Mouse (Mus musculus) limb, embryonic 15.5 days (tissue): ENCODE data around the gene Ifitm5. TPM values are rescaled to one million over a fixed set of nuclear protein-coding genes. Genes with fewer than 3 reads are reported as not detected.
A peak's percentile ranks its signal among the peaks of the same experiment; 100 is the strongest.

Experiments
- ATAC-seq: fragments of 200-750 bp; cut with Nextera tagmentation; 2 replicates; pipeline ENCODE4 v1.8.0; 2017; ENCODE audit warnings: low read depth, moderate TSS enrichment; ENCODE audit not compliant: insufficient number of reproducible peaks, low FRiP score, low TSS enrichment
- H3K27ac ChIP-seq: fragments of 300-500 bp; sonication (generic); 2 replicates; pipeline ENCODE4 v1.5.1; 2015; ENCODE audit warnings: moderate library complexity, mild to moderate bottlenecking, inconsistent platforms
- H3K27me3 ChIP-seq: fragments of 300-500 bp; sonication (generic); 2 replicates; pipeline ENCODE4 v1.6.1; 2015; ENCODE audit warnings: inconsistent platforms
- H3K36me3 ChIP-seq: fragments of 300-500 bp; sonication (generic); 2 replicates; pipeline ENCODE4 v1.6.1; 2015; ENCODE audit warnings: inconsistent platforms
- H3K4me1 ChIP-seq: fragments of 300-500 bp; sonication (generic); 2 replicates; pipeline ENCODE4 v1.6.1; 2015; ENCODE audit warnings: inconsistent platforms
- H3K4me2 ChIP-seq: fragments of 300-500 bp; sonication (generic); 2 replicates; pipeline ENCODE4 v1.6.1; 2015; ENCODE audit warnings: mild to moderate bottlenecking, inconsistent platforms
- H3K4me3 ChIP-seq: fragments of 300-500 bp; sonication (generic); 2 replicates; pipeline ENCODE4 v1.5.1; 2015; ENCODE audit warnings: mild to moderate bottlenecking, inconsistent platforms
- H3K9ac ChIP-seq: fragments of 300-500 bp; sonication (generic); 2 replicates; pipeline ENCODE4 v1.6.1; 2015; ENCODE audit warnings: inconsistent platforms
- H3K9me3 ChIP-seq: fragments of 300-500 bp; sonication (generic); 2 replicates; pipeline ENCODE4 v1.6.1; 2016; ENCODE audit warnings: inconsistent platforms
- WGBS: fragments of 180-500 bp; shearing (Covaris S2); methylation state at CpG from one replicate; pipeline ENCODE4 v1.1.7; 2015; 5-methylcytosine and 5-hydroxymethylcytosine counted together
- polyA plus RNA-seq: library from polyadenylated mRNA; unstranded; fragments of >200 nt; fragmentation: Nextera tagmentation; extraction: Ambion mirVana; gene quantifications from 2 replicates; pipeline ENCODE4 v1.2.1, GENCODE M21; 2015

Gene Ifitm5
- polyA plus RNA-seq, 1 experiment from 2014 or later: 46.1 TPM

DNA sequence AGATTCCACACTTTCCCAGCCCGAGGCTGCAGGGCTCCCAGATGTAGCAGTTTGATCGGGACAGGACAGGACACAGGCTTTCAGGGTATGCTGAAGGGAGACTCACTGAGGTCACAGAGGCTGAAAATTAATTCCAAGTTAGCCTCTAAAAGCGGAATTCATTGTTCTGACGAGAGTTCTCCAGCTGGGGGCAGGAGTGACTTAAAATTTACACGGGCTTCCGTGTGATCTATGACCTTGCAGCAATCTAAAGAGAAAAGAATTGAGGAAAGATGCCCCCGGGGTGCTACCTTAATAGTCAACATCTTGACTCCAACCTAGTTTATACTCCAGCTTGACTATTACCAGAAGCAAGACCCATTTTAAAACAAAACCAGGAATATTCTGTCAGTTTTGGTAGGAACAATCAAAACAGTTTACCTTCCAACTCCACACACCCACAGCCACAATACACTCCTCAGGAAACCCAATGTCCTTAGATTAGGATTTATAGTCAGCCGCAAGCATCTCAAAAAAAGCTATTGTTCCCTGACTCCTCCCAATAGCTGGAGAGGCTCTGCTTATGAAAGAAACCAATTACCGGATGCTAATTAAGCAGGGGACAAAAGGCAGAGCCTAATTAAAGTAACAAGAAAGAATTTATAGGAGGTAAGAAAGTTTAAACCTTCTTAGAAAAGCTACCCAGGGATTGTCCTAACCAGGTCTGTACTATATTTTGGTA lies 9.2 kb upstream of the Ifitm5 start:
- WGBS: 8% methylated on average over 9 of the region's 9 CpGs
- no peak overlapping the region for H3K9ac ChIP-seq
- H3K4me1 ChIP-seq: peaks cover 18% of the 10 kb centered on the region
- H3K27me3 ChIP-seq: no peaks in the 10 kb centered on the region
- H3K36me3 ChIP-seq: no peaks in the 10 kb centered on the region
- no peak overlapping the region for H3K4me2 ChIP-seq
- peak overlapping the region; percentile 60 for H3K27ac ChIP-seq
- H3K9me3 ChIP-seq: no peaks in the 10 kb centered on the region
- ATAC-seq: no peak
- H3K4me3 ChIP-seq: no peak overlapping the region

DNA sequence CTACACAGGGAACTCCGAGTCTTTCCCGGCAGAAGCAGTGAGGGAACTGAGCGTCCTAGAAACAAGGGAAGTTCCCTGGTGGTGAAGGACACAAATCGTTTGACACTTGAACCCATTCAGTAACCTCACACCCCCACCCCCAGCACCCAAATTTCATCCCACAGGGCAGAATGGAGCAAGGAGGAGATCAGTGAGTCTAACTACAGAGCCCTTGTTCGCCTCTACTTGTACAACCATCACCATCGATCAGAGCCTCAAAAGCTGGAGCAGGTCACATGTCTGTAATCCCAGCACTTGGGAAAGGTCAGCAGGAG lies 6.4 kb upstream of the Ifitm5 start:
- no peak for ATAC-seq
- Histone ChIP-seq H3K4me3 (peak overlapping the region; percentile 60), H3K9ac (no peak overlapping the region), H3K36me3 (peaks cover 4% of the 10 kb centered on the region; the same call in 1 of the 2 replicates), H3K4me1 (peaks cover 46% of the 10 kb centered on the region), H3K27me3 (no peaks in the 10 kb centered on the region), H3K27ac (peak overlapping the region; percentile 99), H3K4me2 (peak overlapping the region; percentile 79), H3K9me3 (no peaks in the 10 kb centered on the region)
- WGBS: 17% methylated on average over 6 of the region's 6 CpGs

DNA sequence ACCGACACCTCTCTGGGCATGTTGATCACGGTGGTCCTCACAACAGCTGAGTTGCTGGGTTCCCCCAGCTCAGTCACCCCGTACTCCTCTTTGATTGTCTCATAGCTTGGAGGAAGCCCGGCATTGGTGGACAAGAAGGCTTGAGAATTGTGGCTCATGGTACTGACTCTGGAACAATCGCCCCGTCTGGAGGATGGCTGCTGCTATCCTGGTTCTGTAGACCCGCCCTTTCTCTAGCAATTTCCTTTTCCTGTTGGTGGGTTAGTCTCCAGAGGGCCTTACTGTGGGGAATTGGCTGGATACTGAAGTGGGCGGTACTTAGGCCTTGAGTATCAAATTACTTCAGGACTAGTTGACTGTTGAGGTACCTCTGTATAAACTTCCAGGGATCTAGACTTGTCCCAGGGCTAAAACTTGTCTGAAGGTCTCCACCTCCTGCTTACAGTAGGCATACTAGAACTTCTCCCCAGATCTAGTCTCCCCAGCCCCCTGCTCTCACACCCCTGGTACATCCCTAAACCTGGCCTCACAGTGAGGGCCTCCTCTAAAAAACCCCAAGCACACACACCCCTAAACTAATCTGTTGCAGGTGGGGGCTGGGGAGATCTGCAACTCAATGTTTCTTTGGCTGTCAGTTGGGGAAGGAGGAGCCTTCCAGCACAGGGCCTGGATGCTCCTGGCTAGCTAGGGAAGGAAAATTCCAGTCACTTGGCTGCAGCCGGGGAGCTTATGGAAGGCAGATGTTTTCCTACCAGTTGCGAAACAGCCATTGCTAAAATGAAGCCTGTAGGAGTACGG lies 5.9 kb upstream of the Ifitm5 start, which contains the start of the genes Gm45717 and Ifitm2:
TSS of gene Gm45717 (minus strand) at position 180 of the 798 bp plus-strand sequence.
TSS of gene Ifitm2 (minus strand) at position 230 of the 798 bp plus-strand sequence.
- peak; percentile 90 for ATAC-seq
- H3K9ac ChIP-seq: peak within 1 kb of the TSS; percentile 57
- peak within 1 kb of the TSS; percentile 60 for H3K4me3 ChIP-seq
- peaks cover 52% of the 10 kb centered on the region for H3K4me1 ChIP-seq
- 2% methylated on average over 11 of the region's 11 CpGs for WGBS
- peak within 1 kb of the TSS; percentile 99 for H3K27ac ChIP-seq
- peaks cover 4% of the 10 kb centered on the region; the same call in 1 of the 2 replicates for H3K36me3 ChIP-seq
- peak within 1 kb of the TSS; percentile 79 for H3K4me2 ChIP-seq
- H3K27me3 ChIP-seq: no peaks in the 10 kb centered on the region
- no peaks in the 10 kb centered on the region for H3K9me3 ChIP-seq

DNA sequence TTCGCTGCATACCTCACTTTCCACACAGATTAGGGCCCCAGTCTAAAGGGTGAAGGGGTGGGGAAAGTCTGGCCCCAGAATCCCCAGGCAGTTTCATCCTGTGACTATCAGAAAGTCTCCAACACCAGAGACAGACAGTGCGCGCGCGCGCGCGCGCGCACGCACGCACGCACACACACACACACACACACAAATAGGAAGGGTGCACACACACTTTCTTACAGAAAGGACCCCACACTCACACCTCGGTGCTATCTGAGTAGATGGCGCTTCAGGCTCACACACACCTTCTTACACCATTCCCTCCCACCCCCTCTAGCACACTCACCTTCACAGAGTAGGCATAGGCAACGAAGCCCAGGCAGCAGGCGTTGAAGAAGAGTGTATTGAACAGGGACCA lies 5.3 kb upstream of the Ifitm5 start:
- Histone ChIP-seq H3K27me3 (no peaks in the 10 kb centered on the region), H3K4me2 (peak overlapping the region; percentile 79), H3K27ac (peak overlapping the region; percentile 99), H3K4me1 (peaks cover 58% of the 10 kb centered on the region), H3K9me3 (no peaks in the 10 kb centered on the region), H3K9ac (peak overlapping the region; percentile 57), H3K4me3 (peak overlapping the region; percentile 60), H3K36me3 (peaks cover 4% of the 10 kb centered on the region; the same call in 1 of the 2 replicates)
- 0 out of 2 replicates have a peak, but pooled peaks have one; percentile 0 for ATAC-seq
- WGBS: 6% methylated on average over 17 of the region's 17 CpGs

DNA sequence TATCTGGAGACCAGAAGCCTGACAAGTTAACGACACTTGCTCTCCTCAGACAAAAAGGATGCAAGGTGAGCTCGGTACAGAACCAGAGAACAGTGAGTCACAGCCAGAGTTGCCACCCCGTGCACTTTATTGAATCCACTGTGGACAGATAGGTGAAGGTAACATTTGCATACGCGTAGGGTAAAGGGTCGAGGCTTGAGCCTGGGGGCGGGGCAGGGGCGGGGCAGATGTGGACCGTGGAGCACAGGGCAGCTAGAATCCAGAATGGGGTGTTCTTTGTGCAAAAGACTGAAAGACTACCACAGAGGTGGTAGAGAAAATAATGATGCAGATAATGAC lies 4.6 kb upstream of the Ifitm5 start:
- WGBS: 1% methylated on average over 9 of the region's 9 CpGs
- Histone ChIP-seq H3K4me1 (peaks cover 63% of the 10 kb centered on the region), H3K27me3 (no peaks in the 10 kb centered on the region), H3K36me3 (peaks cover 8% of the 10 kb centered on the region; the same call in 1 of the 2 replicates), H3K4me3 (peak overlapping the region; percentile 60), H3K4me2 (peak overlapping the region; percentile 79), H3K27ac (peak overlapping the region; percentile 99), H3K9me3 (no peaks in the 10 kb centered on the region), H3K9ac (peak overlapping the region; percentile 57)
- no peak for ATAC-seq

DNA sequence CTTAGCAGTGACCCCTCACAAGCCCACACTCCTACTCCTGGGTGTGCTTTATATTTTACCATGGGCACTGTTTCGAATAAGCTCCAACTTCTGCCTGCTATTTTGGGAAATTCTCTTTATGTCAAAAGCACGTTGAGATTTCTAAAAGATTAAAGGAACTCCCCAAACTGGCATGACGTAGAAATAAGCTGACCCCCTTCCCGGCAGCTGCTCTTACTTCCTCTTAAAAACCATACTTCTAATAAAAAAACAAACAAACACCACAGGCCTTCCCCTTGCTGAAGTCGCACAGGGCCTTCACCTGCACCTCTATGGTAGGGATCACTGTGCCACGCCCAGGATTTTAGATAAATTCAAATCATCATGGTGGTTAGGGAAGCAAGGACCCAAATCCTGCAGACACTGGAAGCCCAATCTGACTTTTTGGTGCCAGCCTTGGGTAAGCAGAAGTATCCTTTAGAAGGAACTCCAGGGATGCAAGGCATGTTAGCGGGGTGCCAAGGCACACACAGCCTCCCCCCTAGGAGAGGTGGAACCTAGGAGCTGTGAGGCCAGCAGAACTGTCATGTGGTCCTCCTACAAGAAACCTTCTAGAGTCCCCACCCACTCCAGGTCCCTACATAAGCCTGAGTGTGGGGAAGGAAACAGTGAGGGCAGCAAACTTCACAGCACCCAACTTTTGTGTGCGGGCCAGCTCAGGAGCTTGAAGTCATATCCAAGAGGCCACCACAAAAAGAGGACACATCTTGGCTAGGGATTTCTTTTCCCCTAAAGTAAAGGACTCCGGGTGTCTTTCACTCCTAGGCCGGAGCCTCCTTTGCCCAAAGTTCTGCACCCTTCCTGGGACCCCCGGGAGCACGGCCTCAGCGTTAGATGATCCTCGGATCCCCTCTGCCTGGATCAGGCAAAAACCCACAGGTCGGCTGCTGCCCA lies 4.0 kb upstream of the Ifitm5 start:
- Histone ChIP-seq H3K27me3 (no peaks in the 10 kb centered on the region), H3K4me2 (peak overlapping the region; percentile 79), H3K36me3 (peaks cover 14% of the 10 kb centered on the region), H3K9me3 (no peaks in the 10 kb centered on the region), H3K4me3 (peak overlapping the region; percentile 60), H3K27ac (peak overlapping the region; percentile 99), H3K4me1 (peaks cover 63% of the 10 kb centered on the region), H3K9ac (peak overlapping the region; percentile 57)
- no peak for ATAC-seq
- 40% methylated on average over 15 of the region's 15 CpGs for WGBS

DNA sequence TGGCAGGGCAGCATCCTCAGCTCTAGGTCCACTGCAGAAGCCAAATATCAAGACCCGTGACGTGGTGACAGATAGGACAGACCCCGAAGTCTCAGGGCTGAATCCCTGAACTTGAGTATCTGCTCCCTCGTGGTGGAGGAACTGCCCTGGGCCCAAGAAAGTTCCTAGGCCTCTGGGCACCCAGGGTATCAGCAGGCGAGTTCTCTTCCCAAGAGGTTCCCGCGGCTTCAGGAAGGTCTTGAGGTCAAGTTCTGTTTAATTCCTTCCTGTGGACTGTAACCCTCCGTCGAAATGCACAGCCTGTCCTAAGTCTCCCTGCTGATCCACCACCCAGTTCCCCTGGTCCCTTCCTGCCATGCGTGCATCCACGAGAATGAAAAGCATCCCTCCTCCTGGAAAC lies 3.0 kb upstream of the Ifitm5 start:
- H3K4me2 ChIP-seq: peak overlapping the region; percentile 79
- no peaks in the 10 kb centered on the region for H3K27me3 ChIP-seq
- ATAC-seq: no peak
- peaks cover 24% of the 10 kb centered on the region for H3K36me3 ChIP-seq
- H3K9ac ChIP-seq: 0 out of 2 replicates have a peak overlapping the region, but pooled peaks have one; percentile 17
- peak overlapping the region; percentile 60 for H3K4me3 ChIP-seq
- 81% methylated on average over 11 of the region's 11 CpGs for WGBS
- H3K9me3 ChIP-seq: no peaks in the 10 kb centered on the region
- H3K4me1 ChIP-seq: peaks cover 61% of the 10 kb centered on the region
- H3K27ac ChIP-seq: peak overlapping the region; percentile 99

DNA sequence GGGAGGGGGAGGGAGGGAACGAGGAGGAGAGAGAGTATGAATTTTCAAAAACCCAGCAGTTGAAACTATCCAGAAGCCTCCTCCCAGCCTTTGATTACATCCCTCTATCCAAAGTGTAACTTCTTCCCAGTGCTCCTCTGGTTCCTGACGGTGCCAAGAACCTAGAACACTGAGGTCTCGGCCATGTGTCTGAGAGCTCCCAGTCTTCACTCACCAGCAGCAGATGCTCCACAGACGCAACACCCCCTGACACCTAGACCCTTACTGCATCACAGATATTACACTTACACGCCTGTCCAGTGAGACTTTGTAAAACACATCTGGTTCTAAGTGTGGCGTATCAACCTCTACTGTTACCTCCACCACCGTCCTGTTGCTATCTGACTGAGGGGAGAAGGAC lies 2.4 kb upstream of the Ifitm5 start:
- H3K36me3 ChIP-seq: peaks cover 31% of the 10 kb centered on the region
- 58% methylated on average over 7 of the region's 7 CpGs for WGBS
- H3K4me2 ChIP-seq: peak overlapping the region; percentile 17; the same call in 1 of the 2 replicates
- ATAC-seq: no peak
- peaks cover 61% of the 10 kb centered on the region for H3K4me1 ChIP-seq
- 0 out of 2 replicates have a peak overlapping the region, but pooled peaks have one; percentile 14 for H3K9ac ChIP-seq
- H3K9me3 ChIP-seq: no peaks in the 10 kb centered on the region
- H3K4me3 ChIP-seq: no peak overlapping the region
- H3K27ac ChIP-seq: 0 out of 2 replicates have a peak overlapping the region, but pooled peaks have one; percentile 80
- no peaks in the 10 kb centered on the region for H3K27me3 ChIP-seq

DNA sequence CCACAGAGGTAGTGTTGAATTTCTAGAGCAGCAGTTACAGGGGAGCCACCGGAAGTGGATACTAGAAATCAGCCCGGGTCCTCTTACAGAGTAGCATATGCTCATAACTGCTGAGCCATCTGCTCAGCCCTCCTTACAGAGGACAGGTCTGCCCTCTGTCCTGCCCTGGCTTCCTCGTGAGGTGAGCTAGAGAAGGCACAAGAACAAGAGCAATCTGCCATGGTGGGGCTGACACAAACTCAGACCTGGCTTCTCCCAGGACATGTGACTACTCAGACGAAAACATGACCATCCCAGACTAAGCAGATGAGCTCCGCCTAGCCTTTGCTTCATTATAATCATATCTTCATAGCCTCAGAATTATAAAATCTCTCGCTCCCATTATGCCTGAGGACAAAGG lies 1.7 kb upstream of the Ifitm5 start:
- ATAC-seq: no peak
- Histone ChIP-seq H3K27ac (peak overlapping the region; percentile 80; the same call in 1 of the 2 replicates), H3K27me3 (no peaks in the 10 kb centered on the region), H3K9ac (no peak overlapping the region), H3K4me3 (no peak overlapping the region), H3K9me3 (no peaks in the 10 kb centered on the region), H3K36me3 (peaks cover 37% of the 10 kb centered on the region), H3K4me1 (peaks cover 57% of the 10 kb centered on the region), H3K4me2 (no peak overlapping the region)
- 59% methylated on average over 6 of the region's 6 CpGs for WGBS

DNA sequence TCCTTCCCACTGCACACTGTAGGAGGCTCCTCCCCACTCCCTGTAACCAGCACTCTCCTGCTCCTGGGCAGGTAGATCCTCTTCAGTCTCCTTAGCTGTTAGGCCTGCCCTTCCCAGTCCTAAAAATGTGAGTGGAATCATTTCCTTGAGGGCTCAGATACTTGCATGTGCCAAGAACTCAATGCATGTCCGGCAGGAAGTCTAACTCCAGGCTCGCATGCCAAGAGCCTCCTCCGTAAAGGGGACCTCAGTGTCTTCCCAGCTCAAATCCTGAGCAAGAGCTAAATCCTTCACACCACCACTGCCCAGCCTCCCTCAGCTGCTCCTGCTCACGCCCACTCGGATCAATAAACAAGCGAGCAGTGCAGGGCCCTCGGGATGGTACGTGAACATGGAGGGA lies 960 bp upstream of the Ifitm5 start:
- no peak for ATAC-seq
- peak overlapping the region; percentile 19; the same call in 1 of the 2 replicates for H3K4me2 ChIP-seq
- H3K4me1 ChIP-seq: peaks cover 50% of the 10 kb centered on the region

DNA sequence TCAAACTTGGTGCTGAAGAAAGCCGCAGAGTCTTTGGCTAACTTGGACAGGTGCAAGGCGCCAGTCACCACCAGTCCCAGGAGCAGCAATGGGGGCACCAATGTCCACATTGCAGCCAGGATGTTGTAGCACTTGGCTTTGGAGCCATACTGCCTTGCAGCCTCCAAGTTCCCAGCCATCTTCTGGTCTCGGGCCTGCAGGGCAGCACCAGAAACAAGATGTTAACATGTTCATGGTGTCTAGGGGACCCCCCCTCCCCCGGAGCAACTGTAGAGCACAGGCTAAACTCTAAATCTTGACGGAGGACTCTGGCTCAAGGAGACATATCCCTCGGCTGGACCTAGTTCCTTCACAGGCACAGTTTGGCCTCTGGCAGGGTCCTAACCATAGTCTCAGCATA lies 836 bp downstream of the Ifitm5 start:
- peaks cover 45% of the 10 kb centered on the region for H3K4me1 ChIP-seq
- WGBS: 83% methylated on average over 6 of the region's 6 CpGs
- no peak overlapping the region for H3K27ac ChIP-seq
- no peak overlapping the region for H3K4me2 ChIP-seq
- ATAC-seq: no peak
- peaks cover 61% of the 10 kb centered on the region for H3K36me3 ChIP-seq
- no peak overlapping the region for H3K4me3 ChIP-seq
- no peak overlapping the region for H3K9ac ChIP-seq
- no peaks in the 10 kb centered on the region for H3K9me3 ChIP-seq
- no peaks in the 10 kb centered on the region for H3K27me3 ChIP-seq

More for the DNA sequence above, 960 bp upstream of the Ifitm5 start:
- Histone ChIP-seq H3K36me3 (peaks cover 44% of the 10 kb centered on the region), H3K9me3 (no peaks in the 10 kb centered on the region), H3K9ac (0 out of 2 replicates have a peak overlapping the region, but pooled peaks have one; percentile 14), H3K27ac (peak overlapping the region; percentile 80), H3K27me3 (no peaks in the 10 kb centered on the region), H3K4me3 (no peak overlapping the region)
- 27% methylated on average over 8 of the region's 8 CpGs for WGBS
